Mouse (Mus musculus) cerebellum, postnatal 10 days (tissue): Measurements from ENCODE around the gene Rpl13a.
"Not testable (repeated sequence)": the region's sequence is repeated elsewhere in the genome, so short reads cannot be mapped to it uniquely, and the experiment has no call there.

Experiments
- DNase-seq, 2 experiments: peaks; one replicate each; pipeline ENCODE4 v3.0.0; 2021; ENCODE audit warnings: mixed read lengths in 2 of 2

The Rpl13a gene

GRCm38 (mm10) chr7:45128624-45129246 lies at the start of gene Rpl13a:
Gene Rpl13a (minus strand): TSS chr7:45128761.
- peak; percentile 98 to 99 for DNase-seq

DNA sequence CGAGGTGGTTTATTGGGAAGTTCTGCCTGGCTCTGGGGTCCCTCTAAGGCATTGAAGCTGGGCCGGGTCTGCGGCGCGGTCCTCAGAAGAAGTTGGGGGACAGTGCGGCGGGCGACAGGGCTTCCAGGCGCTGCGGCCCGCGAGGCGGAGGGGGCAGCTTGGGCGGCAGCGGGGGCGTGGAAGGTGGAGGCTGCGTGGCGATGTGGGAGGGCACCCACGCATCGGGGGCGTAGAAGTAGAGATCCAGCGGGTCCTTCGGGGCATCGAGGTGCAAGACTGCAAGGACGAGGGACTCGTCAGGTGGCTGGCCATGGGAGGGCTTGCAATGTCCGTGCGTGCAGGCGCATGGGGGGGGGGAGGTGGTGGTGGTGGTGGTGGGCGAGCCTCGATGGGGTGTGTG lies 47.8 kb upstream of the Rpl13a start:
- DNase-seq: no peak

DNA sequence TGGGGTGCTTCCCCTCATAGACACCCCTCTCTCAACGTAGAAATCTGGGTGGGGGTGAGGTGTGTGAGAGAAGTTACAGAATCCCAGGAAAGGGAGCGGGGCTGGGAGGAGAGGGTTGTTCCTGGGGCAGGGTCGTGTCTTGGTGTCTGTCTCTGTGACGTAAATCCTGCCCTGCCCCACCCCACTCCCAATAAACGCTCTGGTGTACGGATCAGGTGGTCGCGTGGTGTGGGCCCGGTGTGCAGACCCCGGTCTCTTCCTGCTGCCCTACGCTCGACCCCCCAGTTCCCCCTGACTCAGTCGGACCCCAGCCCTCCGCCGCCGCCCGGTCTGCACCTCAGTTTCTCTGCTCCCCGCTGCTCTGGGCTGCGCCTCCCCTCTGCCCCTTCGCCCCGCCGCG lies 47.4 kb upstream of the Rpl13a start:
- DNase-seq: no peak

DNA sequence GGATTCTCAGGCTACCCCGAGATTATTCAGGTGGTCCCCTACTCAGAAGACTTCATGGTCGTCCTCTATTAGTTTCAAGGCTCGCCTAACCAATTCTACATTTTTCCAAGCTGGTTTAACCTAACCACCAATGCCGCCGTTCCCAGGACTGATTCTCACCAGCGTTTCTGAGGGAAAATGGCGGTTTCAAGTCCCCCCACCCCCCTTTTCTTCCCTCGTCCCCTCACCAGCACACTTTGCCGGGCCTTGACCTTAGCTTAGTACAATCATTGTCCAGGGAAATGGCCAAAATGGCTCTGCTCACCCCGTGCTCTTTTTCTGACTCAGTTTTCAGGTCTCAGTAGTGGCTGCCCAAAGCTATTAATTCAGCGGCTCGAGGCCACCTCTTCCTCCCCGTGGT lies 46.8 kb upstream of the Rpl13a start:
- DNase-seq: no peak

GRCm38 (mm10) chr7:45174567-45175280 lies 46.2 kb upstream of the Rpl13a start:
- no peak for DNase-seq

GRCm38 (mm10) chr7:45173772-45174171 lies 45.2 kb upstream of the Rpl13a start:
- not testable (repeated sequence) for DNase-seq

- peak; percentile 55 to 68 for DNase-seq
Observed at GRCm38 (mm10) chr7:45172974-45173373, 44.4 kb upstream of the Rpl13a start.

DNA sequence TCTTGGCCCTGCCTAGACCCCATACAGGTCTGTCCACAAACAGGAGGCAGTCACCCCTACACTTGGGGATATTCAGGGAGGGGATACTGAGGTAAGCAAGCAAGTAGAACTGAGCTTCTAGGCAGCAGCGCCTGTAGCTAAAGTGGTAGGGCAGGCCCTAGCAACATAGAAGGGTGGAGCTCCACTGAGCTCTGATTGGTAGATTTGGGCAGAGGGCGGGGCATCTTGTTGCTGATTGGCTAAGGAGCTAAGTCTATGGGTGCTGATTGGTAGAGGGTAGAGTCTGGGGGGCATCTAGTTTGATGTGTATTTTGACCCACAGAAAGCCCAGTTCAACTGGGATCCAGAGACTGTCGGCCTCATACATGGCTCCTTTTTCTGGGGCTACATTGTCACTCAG lies 40.9 kb upstream of the Rpl13a start:
- DNase-seq: peak; percentile 71 to 79

DNA sequence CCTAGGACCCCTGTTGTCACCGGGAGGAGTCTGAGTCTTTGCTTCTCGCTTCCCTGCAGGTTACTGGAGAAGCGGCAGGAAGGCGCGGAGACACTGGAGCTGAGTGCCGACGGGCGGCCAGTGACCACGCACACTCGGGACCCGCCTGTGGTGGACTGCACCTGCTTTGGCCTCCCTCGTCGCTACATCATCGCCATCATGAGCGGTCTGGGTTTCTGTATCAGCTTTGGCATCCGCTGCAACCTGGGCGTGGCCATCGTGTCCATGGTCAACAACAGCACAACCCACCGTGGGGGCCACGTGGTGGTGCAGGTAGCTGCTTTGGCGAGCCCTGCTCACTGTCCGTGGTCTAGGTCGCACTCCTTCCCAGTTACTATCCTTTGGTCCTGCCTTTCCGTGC lies 40.1 kb upstream of the Rpl13a start:
- DNase-seq: peak; percentile 65 to 67

GRCm38 (mm10) chr7:45167761-45168445 lies 39.3 kb upstream of the Rpl13a start:
- DNase-seq: peak; percentile 74 to 81

DNA sequence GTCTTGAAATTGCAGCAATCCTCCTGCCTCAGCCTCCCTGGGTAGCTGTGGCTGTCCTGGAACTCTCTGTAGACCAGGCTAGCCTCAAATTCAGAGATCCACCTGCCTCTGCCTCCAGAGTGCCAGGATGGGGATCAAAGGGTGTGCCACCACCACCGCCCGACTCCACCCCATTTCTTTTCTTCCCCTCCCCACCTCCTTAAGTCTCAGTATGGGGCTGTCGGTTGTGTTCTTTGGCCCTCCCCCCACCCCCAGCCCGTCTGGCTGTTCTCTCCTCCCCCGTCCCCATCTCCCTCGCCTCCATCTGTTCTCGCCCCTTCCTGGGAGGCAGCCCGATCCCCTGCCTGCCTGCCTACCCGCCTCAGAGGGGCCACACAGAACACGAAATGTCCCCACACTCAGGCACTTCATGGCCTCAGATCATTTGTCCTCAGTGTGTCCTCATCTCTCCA lies 38.4 kb upstream of the Rpl13a start:
- peak; percentile 59 to 70 for DNase-seq

GRCm38 (mm10) chr7:45165701-45166100 lies 37.1 kb upstream of the Rpl13a start:
- DNase-seq: no peak

DNA sequence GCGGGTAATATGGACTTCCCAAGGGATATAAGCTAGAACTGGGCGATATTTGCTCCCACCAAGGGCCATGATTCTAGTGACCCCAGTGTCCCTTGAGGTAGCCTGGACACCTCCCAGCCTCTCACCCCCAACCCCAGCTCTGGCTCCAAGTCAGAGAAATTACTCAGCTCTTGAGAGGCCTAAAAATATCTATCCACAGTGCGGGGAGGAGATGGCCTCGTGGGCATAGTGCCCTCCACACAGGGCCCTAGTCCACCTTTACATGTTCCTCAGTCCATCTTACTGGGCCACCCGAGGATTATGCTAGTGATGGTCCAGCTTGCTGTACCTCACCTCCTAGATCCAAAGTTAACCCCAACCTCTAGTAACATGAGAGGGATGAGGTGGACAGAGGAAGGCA lies 36.3 kb upstream of the Rpl13a start:
- peak; percentile 56 to 58 for DNase-seq

DNA sequence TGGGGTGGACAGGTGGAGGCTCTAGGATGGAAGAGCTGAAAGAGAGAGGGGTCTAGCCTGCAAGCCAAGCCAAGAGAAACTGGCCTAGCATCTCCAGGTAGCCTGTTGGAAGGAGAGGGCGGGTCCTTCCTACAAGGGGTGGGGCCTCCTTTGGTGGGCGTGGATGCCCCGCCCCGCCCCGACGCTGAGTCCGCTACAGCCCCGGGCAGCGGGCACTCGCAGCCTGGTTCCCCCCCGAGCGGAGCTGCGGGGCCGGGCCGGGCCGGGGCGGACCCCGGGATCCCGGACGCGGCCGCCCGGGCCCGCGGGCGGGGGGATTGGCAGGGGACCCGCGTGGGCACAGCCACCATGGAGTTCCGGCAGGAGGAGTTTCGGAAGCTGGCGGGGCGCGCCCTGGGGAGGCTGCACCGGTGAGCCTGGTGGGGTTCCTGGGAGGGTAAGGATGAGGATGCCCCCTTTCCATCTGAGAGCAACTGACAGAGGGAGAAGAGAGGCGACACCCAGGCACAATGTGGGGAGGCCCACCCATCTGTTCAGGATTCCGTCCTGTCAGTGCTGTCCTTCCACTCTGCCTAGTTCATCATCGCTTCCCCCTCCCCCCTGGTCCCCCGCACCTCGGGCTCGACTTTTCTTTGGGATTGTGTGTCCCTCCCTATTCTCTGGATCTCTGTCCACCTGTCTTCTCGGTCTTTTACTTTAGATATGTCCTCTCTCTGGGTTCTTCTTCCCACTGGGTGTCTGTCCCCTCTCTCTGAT lies 35.4 kb upstream of the Rpl13a start, which contains the start of gene Slc17a7:
TSS of gene Slc17a7 (plus strand) at position 215 of the 756 bp plus-strand sequence.
- peak; percentile 81 to 86 for DNase-seq

DNA sequence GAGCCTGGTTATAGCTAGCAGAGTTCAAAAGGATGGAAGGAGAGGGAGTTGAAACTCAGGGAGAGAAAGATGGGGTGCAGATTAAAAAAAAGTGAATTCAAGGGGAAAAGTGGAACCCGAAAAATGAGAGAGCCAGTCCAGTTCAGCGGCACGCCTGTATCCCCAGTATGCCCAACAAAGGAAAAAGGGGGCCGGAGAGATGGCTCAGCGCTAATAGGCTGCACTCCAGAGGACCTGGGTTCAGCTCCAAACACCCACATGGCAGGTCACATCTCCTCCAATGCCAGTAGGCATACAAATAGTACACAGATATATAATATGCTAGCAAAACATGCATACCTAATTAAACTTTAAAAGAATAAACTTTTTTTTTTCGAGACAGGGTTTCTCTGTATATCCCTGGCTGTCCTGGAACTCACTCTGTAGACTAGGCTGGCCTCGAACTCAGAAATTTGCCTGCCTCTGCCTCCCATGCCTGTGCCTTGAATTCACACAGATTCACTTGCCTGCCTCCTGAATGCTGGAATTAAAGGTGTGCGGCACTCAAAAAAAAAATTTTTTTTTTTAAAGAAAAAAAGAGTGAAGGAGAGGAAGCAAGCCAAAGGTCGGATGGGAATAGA lies 34.5 kb upstream of the Rpl13a start:
- no peak for DNase-seq

DNA sequence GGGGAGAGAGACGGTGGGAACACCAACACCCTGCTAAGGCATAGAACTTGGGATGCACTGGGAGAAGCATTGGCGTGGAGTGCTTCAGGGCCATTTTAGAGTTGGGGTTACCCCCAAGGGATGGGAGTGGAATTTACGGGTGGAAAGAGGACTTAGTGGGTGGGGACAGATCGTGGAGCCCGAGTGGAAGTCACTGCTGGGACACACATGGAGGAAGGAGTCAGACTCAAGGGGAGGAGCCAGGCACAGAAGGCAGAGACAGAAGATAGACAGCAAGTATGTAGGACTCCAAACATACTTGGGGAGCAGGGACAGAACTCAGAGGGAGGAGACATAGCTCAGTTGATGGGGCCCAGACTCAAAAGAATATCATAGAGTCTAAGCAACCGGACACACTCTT lies 34.0 kb upstream of the Rpl13a start:
- no peak for DNase-seq

GRCm38 (mm10) chr7:45161612-45162473 lies 33.3 kb upstream of the Rpl13a start:
- DNase-seq: peak; percentile 100

DNA sequence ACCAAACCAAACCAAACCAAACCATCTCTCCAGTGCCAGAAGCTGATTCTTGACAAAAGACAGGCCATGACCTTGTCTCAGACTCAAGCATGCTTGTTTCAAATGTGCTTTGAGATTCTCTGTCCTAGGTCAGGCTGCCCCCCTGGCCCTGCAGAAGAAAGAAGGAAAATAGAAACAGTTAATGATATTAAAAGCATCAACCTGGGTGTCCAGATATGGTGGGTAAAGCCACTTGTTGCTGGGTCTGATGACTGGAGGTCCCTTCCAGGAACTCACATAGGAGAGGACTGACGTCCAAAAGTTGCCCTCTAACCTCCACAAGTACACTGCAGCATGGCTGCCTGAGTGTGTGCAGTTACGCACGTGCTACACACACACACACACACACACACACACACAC lies 32.3 kb upstream of the Rpl13a start:
- DNase-seq: no peak

DNA sequence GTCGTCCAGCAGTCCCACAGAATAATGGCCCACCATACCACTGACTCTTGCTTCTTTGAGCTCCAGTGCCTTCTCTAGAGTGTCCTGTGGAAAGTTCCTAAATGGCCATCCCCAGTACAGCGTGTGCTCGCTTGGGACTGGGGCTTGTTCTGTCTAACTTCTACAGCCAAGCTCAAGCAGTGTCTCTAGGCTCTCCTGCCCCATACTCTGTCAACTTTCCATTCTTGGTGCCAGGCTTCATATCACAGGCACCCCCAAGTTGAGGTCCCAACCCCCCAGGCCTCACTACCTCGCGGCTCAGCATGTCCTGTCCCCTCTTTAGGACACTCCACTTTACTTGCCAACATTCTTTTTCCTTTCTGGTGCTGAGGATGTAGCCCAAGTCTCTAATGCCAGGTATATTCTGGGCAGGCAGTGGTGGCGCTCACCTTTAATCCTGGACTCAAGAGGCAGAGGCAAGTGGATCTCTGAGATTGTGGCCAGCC lies 31.8 kb upstream of the Rpl13a start:
- no peak for DNase-seq

GRCm38 (mm10) chr7:45158991-45159390 lies 30.4 kb upstream of the Rpl13a start:
- DNase-seq: no peak

GRCm38 (mm10) chr7:45157459-45157858 lies 28.9 kb upstream of the Rpl13a start:
- DNase-seq: peak in 1 of 2 experiments; percentile 19
